Comparison of ENCODE assay signal across 19 mouse cellular contexts in the genomic region with DNA sequence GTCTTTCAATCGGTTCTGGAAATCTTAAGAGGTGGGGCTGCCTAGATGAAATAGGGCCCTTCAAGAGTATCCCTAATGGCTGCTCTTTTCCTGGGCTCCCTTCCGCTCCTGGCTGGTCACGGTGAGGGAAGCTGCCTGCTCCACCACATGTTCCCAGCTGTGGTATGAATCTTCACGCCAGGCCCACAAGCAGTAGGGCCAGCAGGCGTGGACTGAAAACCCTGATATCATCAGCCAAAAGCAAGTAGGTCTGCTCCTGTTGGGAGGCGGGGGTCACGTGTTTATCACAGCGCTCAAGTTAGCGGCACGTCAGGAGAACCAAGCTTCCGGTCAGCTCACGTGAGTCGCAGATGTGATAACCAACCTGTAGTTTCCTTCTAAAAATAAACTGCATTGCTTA. TPM values are rescaled to one million over a fixed set of nuclear protein-coding genes. Genes with fewer than 3 reads are reported as not detected.
DNase-seq lines count a peak whose midpoint lies in the region; ATAC-seq and TF ChIP-seq lines count a peak whose summit lies in the region.
"Had no signal": no experiment of that assay in that cellular context is flagged by ENCODE, and none has a peak within 500 bp of the region (broad histone marks: within the 10 kb centered on the region; RNA-seq: fewer than 3 reads in every experiment).

No protein-coding gene starts in this region.

- no peak for TF ChIP-seq POLR2A in testis, adult 2 months (IDR thresholded peaks at IDR 0.05; ENCODE audit: control insufficient read depth, low read depth, low read length)

- no peak overlapping the region for H3K4me3 ChIP-seq in heart, embryonic 10.5 days
- peak overlapping the region; percentile 62 for H3K4me3 ChIP-seq in testis, adult 2 months (ENCODE audit: control insufficient read depth, low read depth, low read length)
- no peak overlapping the region for H3K4me3 ChIP-seq in hindbrain, postnatal 0 days (ENCODE audit: low read length)
- H3K4me3 ChIP-seq: embryonic facial prominence, embryonic 10.5 days; forebrain, embryonic 13.5 days; heart, adult 2 months; hindbrain, embryonic 12.5 days had no signal

- H3K4me1 ChIP-seq in heart, embryonic 10.5 days: peaks cover 30% of the 10 kb centered on the region
- H3K4me1 ChIP-seq in testis, adult 2 months (ENCODE audit: control insufficient read depth, insufficient read depth, low read length): peaks cover 2% of the 10 kb centered on the region
- H3K4me1 ChIP-seq in hindbrain, postnatal 0 days (ENCODE audit: insufficient read depth, low read length): no peaks in the 10 kb centered on the region
- H3K4me1 ChIP-seq: embryonic facial prominence, embryonic 10.5 days; forebrain, embryonic 13.5 days; hindbrain, embryonic 12.5 days had no signal

- no peak for TF ChIP-seq CTCF in testis, adult 2 months (IDR thresholded peaks at IDR 0.05; ENCODE audit: control insufficient read depth, insufficient read depth, insufficient replicate concordance, low read depth, low read length)
- no peak for TF ChIP-seq CTCF in hindbrain, postnatal 0 days (IDR thresholded peaks at IDR 0.05; ENCODE audit: low read depth)

- no peaks in the 10 kb centered on the region for H3K9me3 ChIP-seq in heart, embryonic 10.5 days
- 0 out of 2 replicates have a peak, but pooled peaks cover 2% of the 10 kb centered on the region for H3K9me3 ChIP-seq in hindbrain, postnatal 0 days (ENCODE audit: low read length)
- H3K9me3 ChIP-seq: embryonic facial prominence, embryonic 10.5 days; forebrain, embryonic 13.5 days; hindbrain, embryonic 12.5 days had no signal

- intact Hi-C loops in heart, postnatal 14 days (cut with DNase I): no loop called here

- H3K27ac ChIP-seq in heart, embryonic 10.5 days: no peak overlapping the region
- no peak overlapping the region for H3K27ac ChIP-seq in testis, adult 2 months (ENCODE audit: control insufficient read depth, insufficient read depth, low read depth, low read length)
- no peak overlapping the region for H3K27ac ChIP-seq in hindbrain, postnatal 0 days
- H3K27ac ChIP-seq: embryonic facial prominence, embryonic 10.5 days; forebrain, embryonic 13.5 days; heart, adult 2 months; hindbrain, embryonic 12.5 days had no signal

- no peak overlapping the region for H3K4me2 ChIP-seq in hindbrain, postnatal 0 days (ENCODE audit: low read depth, low read length)
- H3K4me2 ChIP-seq: forebrain, embryonic 13.5 days; hindbrain, embryonic 12.5 days had no signal

- H3K27me3 ChIP-seq in heart, embryonic 10.5 days (ENCODE audit: insufficient read depth, poor library complexity, severe bottlenecking): no peaks in the 10 kb centered on the region
- no peaks in the 10 kb centered on the region for H3K27me3 ChIP-seq in testis, adult 2 months (ENCODE audit: control insufficient read depth, insufficient read depth, low read length)
- no peaks in the 10 kb centered on the region for H3K27me3 ChIP-seq in hindbrain, postnatal 0 days (ENCODE audit: insufficient read depth, low read length)
- H3K27me3 ChIP-seq: forebrain, embryonic 13.5 days; hindbrain, embryonic 12.5 days had no signal

- no peaks in the 10 kb centered on the region for H3K36me3 ChIP-seq in heart, embryonic 10.5 days
- no peaks in the 10 kb centered on the region for H3K36me3 ChIP-seq in testis, adult 2 months (ENCODE audit: control insufficient read depth, insufficient read depth, low read length)
- H3K36me3 ChIP-seq in hindbrain, postnatal 0 days (ENCODE audit: insufficient read depth, low read length): no peaks in the 10 kb centered on the region
- H3K36me3 ChIP-seq: embryonic facial prominence, embryonic 10.5 days; hindbrain, embryonic 12.5 days had no signal

- no peak for ATAC-seq in hindbrain, postnatal 0 days
- ATAC-seq: activated CD4-positive, CD25-positive, alpha-beta regulatory T cell, adult 4 months; forebrain, embryonic 13.5 days; forebrain, postnatal 0 days; hindbrain, embryonic 16.5 days had no signal

- no peak overlapping the region for H3K9ac ChIP-seq in hindbrain, postnatal 0 days (replicated peaks; ENCODE audit: low read length)
- H3K9ac ChIP-seq: forebrain, embryonic 13.5 days; forebrain, postnatal 0 days; hindbrain, embryonic 12.5 days had no signal

- 84% methylated on average over 13 of the region's 13 CpGs for WGBS in heart, embryonic 10.5 days
- 97% methylated on average over 13 of the region's 13 CpGs for WGBS in hindbrain, postnatal 0 days

- DNase-seq in heart, adult 8-10 months (ENCODE audit: low spot score): peak; percentile 36
- DNase-seq in heart, embryonic 10.5 days (ENCODE audit: low spot score): no peak
- DNase-seq in testis, postnatal 10 days (ENCODE audit: low spot score): no peak
- peak; percentile 38 to 51 for DNase-seq in heart, postnatal 14 days
- no peak for DNase-seq in hindbrain, postnatal 0 days (ENCODE audit: low spot score)
- DNase-seq in lung, postnatal 25 days (ENCODE audit: low spot score): no peak
- DNase-seq: adrenal gland, postnatal 14 days; cerebellum, adult 11-12 months; cerebellum, postnatal 10 days; forebrain, postnatal 0 days; kidney, adult 11 months; kidney, adult 9 months had no signal

RNA-seq across cellular contexts. Expression of gene Tbc1d8, which starts 12.0 kb away (rescaled TPM):
- 1 to 10 TPM; 5.6 to 8.9 (median 5.8) TPM for total RNA-seq in heart, adult 8-10 months (2022)
- 7.5 and 11.6 TPM in 2 replicates for polyA plus RNA-seq in heart, embryonic 10.5 days (2016; fragmentation: Nextera tagmentation; extraction: Ambion mirVana)
- 8.8 and 10.0 TPM in 2 replicates for polyA plus RNA-seq in testis, adult 2 months (2012; rRNA removed)
- 1 to 10 TPM; 6.6 to 7.6 TPM for total RNA-seq in heart, postnatal 14 days (2021)
- 17.4 and 17.7 TPM in 2 replicates for total RNA-seq in hindbrain, postnatal 0 days (2014; rRNA removed)
- polyA plus RNA-seq in hindbrain, postnatal 0 days (2015; fragmentation: Nextera tagmentation; extraction: Ambion mirVana): 7.6 and 7.8 TPM in 2 replicates

Comparison
In these comparisons a context has a peak if more than half of its experiments do, and no peak if none do; other contexts are left out.
1. DNase-seq: peak in heart, adult 8-10 months (single experiment) and heart, postnatal 14 days (2 of 2); none in heart, embryonic 10.5 days (single experiment), testis, postnatal 10 days (single experiment), hindbrain, postnatal 0 days (single experiment) and lung, postnatal 25 days (single experiment).